Mouse (Mus musculus) heart, embryonic 16.5 days (tissue): Measurements from ENCODE around the gene Tmsb4x. TPM values are rescaled to one million over a fixed set of nuclear protein-coding genes. Genes with fewer than 3 reads are reported as not detected.

ENCODE experiments used
- ATAC-seq: fragments of 200-750 bp; cut with Nextera tagmentation; replicated peaks from 2 replicates; pipeline ENCODE4 v1.8.0; 2017; ENCODE audit warnings: moderate number of reproducible peaks; ENCODE audit not compliant: insufficient read depth, low FRiP score; ENCODE audit errors: extremely low read depth
- H3K27ac ChIP-seq: fragments of 300-500 bp; sonication (generic); 2 replicates; pipeline ENCODE4 v1.5.1; 2014; ENCODE audit warnings: mild to moderate bottlenecking, low read length, control low read depth, moderate library complexity
- H3K27me3 ChIP-seq: fragments of 300-500 bp; sonication (generic); 2 replicates; pipeline ENCODE4 v1.6.1; 2014; ENCODE audit warnings: low read length, mixed read lengths; ENCODE audit not compliant: control insufficient read depth, insufficient read depth
- H3K36me3 ChIP-seq: fragments of 300-500 bp; sonication (generic); 2 replicates; pipeline ENCODE4 v1.6.1; 2014; ENCODE audit not compliant: control insufficient read depth, insufficient read depth
- H3K4me1 ChIP-seq: fragments of 300-500 bp; sonication (generic); 2 replicates; pipeline ENCODE4 v1.6.1; 2014; ENCODE audit warnings: low read length, mixed read lengths; ENCODE audit not compliant: control insufficient read depth, insufficient read depth
- H3K4me2 ChIP-seq: fragments of 300-500 bp; sonication (generic); 2 replicates; pipeline ENCODE4 v1.6.1; 2014; ENCODE audit warnings: low read depth, mild to moderate bottlenecking, control low read depth, low read length
- H3K4me3 ChIP-seq: fragments of 300-500 bp; sonication (generic); 2 replicates; pipeline ENCODE4 v1.5.1; 2014; ENCODE audit warnings: mild to moderate bottlenecking, control low read depth, low read length
- H3K9ac ChIP-seq: fragments of 300-500 bp; sonication (generic); 2 replicates; pipeline ENCODE4 v1.6.1; 2014; ENCODE audit warnings: low read length, control low read depth
- H3K9me3 ChIP-seq: fragments of 300-500 bp; sonication (generic); replicated peaks from 2 replicates; pipeline ENCODE4 v1.6.1; 2016; ENCODE audit warnings: low read length; ENCODE audit not compliant: control insufficient read depth
- WGBS: fragments of 180-500 bp; shearing (Covaris S2); extraction: QIAGEN DNeasy Blood & Tissue Kit; methylation state at CpG from one replicate; pipeline ENCODE4 v1.1.7; 2014; 5-methylcytosine and 5-hydroxymethylcytosine counted together
- polyA plus RNA-seq: library from polyadenylated mRNA; unstranded; fragments of >200 nt; fragmentation: Nextera tagmentation; extraction: Ambion mirVana; gene quantifications from 2 replicates; pipeline ENCODE4 v1.2.1, GENCODE M21; 2015

Gene Tmsb4x
- polyA plus RNA-seq, 1 experiment from 2014 or later: 2,294 TPM

- Histone ChIP-seq H3K9me3 (no peaks in the 10 kb centered on the region), H3K36me3 (no peaks in the 10 kb centered on the region), H3K4me1 (0 out of 2 replicates have a peak, but pooled peaks cover 2% of the 10 kb centered on the region), H3K27me3 (no peaks in the 10 kb centered on the region), H3K4me2 (no peak overlapping the region), H3K4me3 (no peak overlapping the region), H3K9ac (no peak overlapping the region), H3K27ac (peak overlapping the region; percentile 31; the same call in 1 of the 2 replicates)
- no peak for ATAC-seq
- WGBS: 74% methylated on average over 7 of the region's 7 CpGs
These were observed 18.0 kb upstream of the Tmsb4x start for GRCm38 (mm10) chrX:167227138-167227537.

- Histone ChIP-seq H3K36me3 (no peaks in the 10 kb centered on the region), H3K27me3 (no peaks in the 10 kb centered on the region), H3K9me3 (no peaks in the 10 kb centered on the region), H3K4me1 (0 out of 2 replicates have a peak, but pooled peaks cover 2% of the 10 kb centered on the region), H3K9ac (no peak overlapping the region), H3K4me2 (no peak overlapping the region), H3K4me3 (no peak overlapping the region), H3K27ac (no peak overlapping the region)
- WGBS: 87% methylated on average over 5 of the region's 5 CpGs
- no peak for ATAC-seq
These were observed 17.5 kb upstream of the Tmsb4x start for GRCm38 (mm10) chrX:167226570-167226969.

- Histone ChIP-seq H3K27ac (peak overlapping the region; percentile 63), H3K4me2 (peak overlapping the region; percentile 34), H3K4me1 (peaks cover 10% of the 10 kb centered on the region; the same call in 1 of the 2 replicates), H3K9ac (no peak overlapping the region), H3K36me3 (no peaks in the 10 kb centered on the region), H3K27me3 (no peaks in the 10 kb centered on the region), H3K9me3 (no peaks in the 10 kb centered on the region), H3K4me3 (no peak overlapping the region)
- 18% methylated on average over 8 of the region's 8 CpGs for WGBS
- ATAC-seq: peak; percentile 78
These were observed 3.6 kb upstream of the Tmsb4x start for GRCm38 (mm10) chrX:167212707-167213106.

GRCm38 (mm10) chrX:167211871-167212555 is 2.9 kb upstream of the Tmsb4x start:
- ATAC-seq: no peak
- Histone ChIP-seq H3K9me3 (no peaks in the 10 kb centered on the region), H3K36me3 (0 out of 2 replicates have a peak, but pooled peaks cover 2% of the 10 kb centered on the region), H3K4me2 (peak overlapping the region; percentile 34; the same call in 1 of the 2 replicates), H3K9ac (peak overlapping the region; percentile 25; the same call in 1 of the 2 replicates), H3K27me3 (no peaks in the 10 kb centered on the region), H3K4me3 (no peak overlapping the region), H3K4me1 (peaks cover 10% of the 10 kb centered on the region; the same call in 1 of the 2 replicates), H3K27ac (peak overlapping the region; percentile 63; the same call in 1 of the 2 replicates)
- WGBS: 45% methylated on average over 9 of the region's 9 CpGs

GRCm38 (mm10) chrX:167210319-167210728 is 1.2 kb upstream of the Tmsb4x start:
- Histone ChIP-seq H3K27me3 (no peaks in the 10 kb centered on the region), H3K4me2 (peak overlapping the region; percentile 66), H3K27ac (peak overlapping the region; percentile 84), H3K9me3 (no peaks in the 10 kb centered on the region), H3K36me3 (0 out of 2 replicates have a peak, but pooled peaks cover 2% of the 10 kb centered on the region), H3K4me3 (no peak overlapping the region; the same call in 1 of the 2 replicates), H3K4me1 (peaks cover 14% of the 10 kb centered on the region; the same call in 1 of the 2 replicates), H3K9ac (0 out of 2 replicates have a peak overlapping the region, but pooled peaks have one; percentile 30)
- ATAC-seq: no peak
- WGBS: 20% methylated on average over 6 of the region's 6 CpGs

- Histone ChIP-seq H3K4me3 (peak overlapping the region; percentile 77), H3K4me1 (peaks cover 14% of the 10 kb centered on the region; the same call in 1 of the 2 replicates), H3K9ac (peak overlapping the region; percentile 73), H3K27ac (peak overlapping the region; percentile 84), H3K36me3 (0 out of 2 replicates have a peak, but pooled peaks cover 2% of the 10 kb centered on the region), H3K27me3 (no peaks in the 10 kb centered on the region), H3K4me2 (peak overlapping the region; percentile 66), H3K9me3 (no peaks in the 10 kb centered on the region)
- WGBS: 54% methylated on average over 8 of the region's 8 CpGs
- no peak for ATAC-seq
These were observed 713 bp upstream of the Tmsb4x start for GRCm38 (mm10) chrX:167209828-167210227.

GRCm38 (mm10) chrX:167208506-167208820 is 652 bp downstream of the Tmsb4x start:
- Histone ChIP-seq H3K9ac (peak overlapping the region; percentile 83), H3K4me3 (peak overlapping the region; percentile 77), H3K4me2 (no peak overlapping the region), H3K27ac (peak overlapping the region; percentile 95), H3K9me3 (no peaks in the 10 kb centered on the region), H3K4me1 (peaks cover 14% of the 10 kb centered on the region; the same call in 1 of the 2 replicates), H3K36me3 (0 out of 2 replicates have a peak, but pooled peaks cover 2% of the 10 kb centered on the region), H3K27me3 (no peaks in the 10 kb centered on the region)
- no peak for ATAC-seq
- 16% methylated on average over 16 of the region's 16 CpGs for WGBS

GRCm38 (mm10) chrX:167207741-167208505 is 1.2 kb downstream of the Tmsb4x start:
- H3K9ac ChIP-seq: peak overlapping the region; percentile 83
- 0 out of 2 replicates have a peak, but pooled peaks cover 2% of the 10 kb centered on the region for H3K36me3 ChIP-seq
- no peaks in the 10 kb centered on the region for H3K9me3 ChIP-seq
- 14% methylated on average over 25 of the region's 25 CpGs for WGBS
- peak overlapping the region; percentile 77 for H3K4me3 ChIP-seq
- no peak for ATAC-seq
- H3K4me1 ChIP-seq: peaks cover 13% of the 10 kb centered on the region; the same call in 1 of the 2 replicates
- peak overlapping the region; percentile 95 for H3K27ac ChIP-seq
- H3K27me3 ChIP-seq: no peaks in the 10 kb centered on the region
- H3K4me2 ChIP-seq: peak overlapping the region; percentile 58
